Mouse (Mus musculus) natural killer cell, adult 2 months (primary cell): Measurements from ENCODE around the gene Cipc.

ENCODE experiments used
- DNase-seq, 2 experiments: peaks; one replicate each; pipeline ENCODE4 v3.0.0; 2022; ENCODE audit warnings: low spot score in 2 of 2

The Cipc gene

DNA sequence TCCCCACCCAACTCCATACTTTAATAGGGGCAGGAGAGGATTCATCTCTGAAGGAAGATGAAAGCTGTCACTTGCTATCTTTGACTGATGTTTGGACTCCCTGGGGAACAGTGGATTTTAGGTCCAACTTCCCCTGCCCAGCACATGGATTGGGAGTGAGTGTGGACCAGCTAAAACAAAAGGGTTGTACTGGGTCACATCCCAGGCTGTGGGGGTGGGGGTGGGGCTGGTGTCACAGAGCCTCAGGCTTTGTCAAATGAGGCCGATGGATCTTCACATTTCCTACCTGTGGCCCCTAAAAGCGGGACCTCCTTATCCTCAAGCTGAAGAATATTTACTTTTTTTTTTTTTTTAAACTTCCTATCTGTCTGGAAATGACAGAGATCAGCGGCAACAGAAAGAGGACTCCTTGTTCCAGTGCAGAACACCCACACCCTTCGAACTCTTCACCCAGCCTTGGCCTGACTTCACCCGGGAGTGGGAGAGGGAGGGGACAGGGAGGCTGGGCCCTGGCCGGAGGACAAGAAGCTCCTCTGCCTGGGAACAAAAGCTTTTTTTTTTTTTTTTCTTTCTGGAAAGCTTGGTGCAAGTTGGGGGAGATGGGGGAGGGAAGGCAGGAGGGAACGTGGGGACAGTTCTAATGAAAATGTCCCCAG, 14.8 kb upstream of the Cipc start:
- DNase-seq: no peak

DNA sequence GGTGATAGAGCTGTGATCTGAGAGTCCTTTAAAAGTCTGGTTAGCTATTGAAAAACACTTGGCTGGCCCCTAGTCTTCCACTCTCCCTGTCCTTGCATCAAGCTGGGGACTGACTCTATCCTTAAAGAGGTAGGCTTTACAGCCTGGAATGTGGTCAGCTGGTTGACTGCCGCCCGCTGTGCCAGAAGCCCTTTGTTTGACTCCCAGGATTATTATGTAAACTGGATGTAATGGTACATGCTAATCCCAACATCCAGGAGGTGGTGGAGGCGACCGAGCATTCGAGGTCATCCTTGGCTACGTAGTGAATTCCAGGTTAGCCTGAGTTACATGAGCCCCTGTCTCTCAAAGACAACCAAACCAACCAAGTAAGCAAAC, 14.3 kb upstream of the Cipc start:
- DNase-seq: no peak

DNA sequence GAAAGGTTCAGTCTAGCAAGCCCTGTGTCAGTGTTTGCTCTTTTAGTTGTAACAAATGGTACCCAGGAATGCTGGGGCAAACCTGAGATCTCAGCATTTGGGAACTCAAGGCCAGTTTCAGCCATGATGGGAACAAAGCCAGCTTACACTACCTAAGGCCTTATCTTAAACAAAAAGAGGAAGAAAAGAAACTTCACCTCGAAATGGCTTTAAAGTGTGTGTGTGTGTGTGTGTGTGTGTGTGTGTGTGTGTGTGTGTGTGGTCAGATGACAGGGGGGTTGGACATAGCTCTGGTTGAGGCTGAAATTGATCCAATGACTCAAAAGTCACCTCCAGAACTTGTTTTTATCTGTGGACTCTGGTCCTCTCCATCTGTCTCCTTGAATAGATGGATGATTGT, 12.1 kb upstream of the Cipc start:
- no peak for DNase-seq

DNA sequence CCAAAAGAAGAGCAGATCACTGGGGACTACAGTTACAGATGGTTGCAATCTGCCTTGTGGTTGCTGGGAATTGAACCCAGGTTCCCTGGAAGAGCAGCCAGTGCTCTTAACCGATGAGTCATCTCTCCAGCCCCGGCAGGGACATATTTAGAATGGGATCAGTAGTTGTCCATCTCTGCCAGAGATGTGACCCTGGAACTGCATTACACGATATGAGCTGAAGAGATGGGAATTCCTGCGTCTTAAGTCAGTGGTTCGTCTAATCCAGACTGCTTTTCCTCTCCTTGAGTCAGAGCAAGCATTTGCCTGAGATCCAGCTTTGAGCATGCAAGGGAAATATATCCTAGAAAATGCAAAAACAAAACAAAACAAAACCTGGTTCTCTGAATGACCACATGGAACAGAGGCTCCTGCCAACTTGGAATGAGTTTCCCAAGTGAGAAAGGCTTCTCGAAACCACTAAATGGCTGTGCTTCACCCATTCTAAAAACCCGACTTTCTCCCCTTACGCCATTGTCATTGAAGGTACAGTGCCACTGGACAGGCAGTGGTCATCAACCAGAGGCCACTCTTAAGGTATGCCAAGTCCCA, 11.1 kb upstream of the Cipc start:
- no peak for DNase-seq

DNA sequence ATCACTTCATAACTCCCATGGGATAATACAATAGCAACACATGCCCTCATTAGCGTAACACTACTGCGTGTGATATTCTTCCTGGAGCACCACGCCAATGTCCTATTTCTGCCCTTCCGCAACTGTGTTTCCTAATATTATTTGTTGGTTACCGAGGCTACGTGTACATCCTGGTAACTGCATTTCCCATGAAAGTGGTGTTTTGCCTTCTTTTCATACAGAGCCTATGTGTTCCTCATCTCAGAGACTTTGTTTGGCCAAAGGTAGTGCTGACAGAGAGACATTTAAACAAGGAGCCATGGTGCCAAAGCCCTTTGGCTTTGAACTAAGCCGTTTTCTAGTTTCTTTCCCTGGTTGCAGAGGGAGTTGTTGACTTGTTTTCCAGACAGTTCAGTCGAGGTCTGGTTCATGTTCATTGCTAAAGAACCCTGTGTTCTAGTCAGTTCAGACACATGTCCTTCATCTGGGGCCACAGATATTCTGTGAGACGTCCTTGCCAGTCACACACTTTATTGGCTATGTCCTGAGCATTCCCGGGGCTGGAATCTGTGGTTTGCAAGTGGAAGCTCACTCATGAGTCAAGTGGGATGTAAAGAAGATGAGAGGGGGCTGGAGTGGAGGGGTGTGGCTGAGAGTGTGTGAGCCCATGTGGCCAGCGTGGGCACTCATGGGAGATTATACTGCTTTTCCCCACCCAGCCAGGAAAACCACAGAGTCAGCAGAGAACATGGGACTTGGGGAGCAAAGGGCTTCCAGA, 10.1 kb upstream of the Cipc start:
- no peak for DNase-seq

DNA sequence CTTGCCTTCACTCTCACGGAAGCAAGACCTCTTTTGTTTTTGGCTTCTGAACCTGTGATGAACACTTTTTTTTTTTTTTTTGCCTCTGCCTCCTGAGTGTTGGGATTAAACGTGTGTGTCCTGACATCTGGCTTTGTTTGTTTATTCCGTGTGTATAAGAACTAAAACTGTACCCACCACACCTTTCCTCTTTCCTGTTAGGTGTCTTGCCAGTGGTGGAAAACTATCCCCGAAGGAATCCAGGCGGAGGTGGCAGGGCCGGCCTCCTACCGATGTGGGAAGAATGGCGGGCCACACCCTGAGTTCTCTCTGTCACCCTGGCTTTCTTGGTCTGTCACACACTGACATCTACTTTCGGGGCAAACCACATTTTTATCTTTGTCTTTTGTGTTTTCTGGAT, 8.3 kb upstream of the Cipc start:
- no peak for DNase-seq

DNA sequence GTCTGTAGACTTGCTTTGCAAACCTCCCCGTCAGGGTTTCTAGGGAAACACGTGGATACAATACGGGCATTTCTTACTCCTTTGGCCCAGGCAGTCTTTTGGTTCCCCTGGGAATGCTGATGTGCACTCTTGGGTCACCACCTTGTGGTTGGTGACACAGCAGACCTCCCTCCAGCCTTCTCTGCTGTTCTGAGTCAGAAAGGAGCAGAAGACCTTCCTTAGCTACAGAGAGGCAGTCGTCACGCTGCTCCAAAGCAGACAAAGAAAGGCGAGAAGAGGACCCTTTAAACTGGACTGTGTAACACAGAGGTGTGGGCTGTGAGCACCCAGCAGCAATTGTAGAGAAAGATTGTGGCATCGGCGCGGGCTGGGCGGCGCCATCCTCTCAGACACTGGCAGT, 5.7 kb upstream of the Cipc start:
- DNase-seq: no peak

DNA sequence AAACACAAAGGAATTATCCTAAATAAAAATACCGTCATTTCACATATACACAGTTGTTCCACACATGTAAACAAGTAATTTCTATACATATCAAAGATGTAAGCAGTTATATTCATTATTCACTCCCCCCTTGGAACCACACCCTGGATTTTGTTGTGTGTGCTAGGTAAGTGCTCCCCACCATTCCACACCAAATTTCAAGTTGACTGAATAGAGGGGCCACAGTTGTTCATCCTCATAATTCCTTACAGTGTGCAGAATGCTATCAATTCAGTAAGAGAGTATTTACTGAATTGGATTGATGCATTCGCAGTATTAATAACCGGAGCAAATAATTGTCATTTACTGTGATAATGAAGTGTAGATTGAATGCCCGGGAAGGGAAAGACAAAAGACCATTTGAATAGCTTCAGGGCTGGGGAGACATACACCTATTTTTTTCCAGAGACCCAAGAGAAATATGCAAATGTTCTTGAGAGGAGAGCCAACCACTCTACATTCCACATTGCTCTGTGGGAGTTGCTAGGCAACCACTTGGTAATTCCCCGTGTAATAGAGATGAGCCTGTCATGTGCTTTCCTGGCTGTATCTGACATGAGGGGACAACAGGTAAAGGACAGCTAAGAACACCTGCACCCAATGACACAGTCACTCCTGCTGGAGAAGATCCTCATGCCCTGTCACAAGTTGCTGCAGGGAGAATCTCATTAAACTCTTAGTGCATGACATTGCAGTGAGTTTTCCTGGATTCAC, 4.9 kb upstream of the Cipc start:
- peak in 1 of 2 experiments; percentile 29 for DNase-seq

DNA sequence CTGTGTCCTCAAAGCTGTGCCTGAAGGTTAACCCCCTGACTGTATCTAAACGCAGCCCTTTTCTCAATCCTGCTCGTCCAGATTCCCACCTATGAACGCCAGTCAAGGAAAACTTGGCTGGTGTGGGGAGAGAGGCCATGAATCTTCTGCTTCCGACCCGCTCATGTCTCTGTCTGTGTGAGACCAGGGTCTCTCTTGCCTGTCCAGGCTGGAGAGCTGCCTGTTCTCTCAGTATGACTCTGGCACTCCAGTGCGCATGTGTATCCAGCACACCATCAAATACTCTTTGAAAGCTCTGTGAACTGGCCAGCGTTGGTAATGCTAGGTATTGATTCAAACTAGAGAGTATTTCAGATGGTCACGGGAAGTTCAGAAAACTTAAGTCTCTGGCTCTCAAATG, 3.4 kb upstream of the Cipc start:
- no peak for DNase-seq

DNA sequence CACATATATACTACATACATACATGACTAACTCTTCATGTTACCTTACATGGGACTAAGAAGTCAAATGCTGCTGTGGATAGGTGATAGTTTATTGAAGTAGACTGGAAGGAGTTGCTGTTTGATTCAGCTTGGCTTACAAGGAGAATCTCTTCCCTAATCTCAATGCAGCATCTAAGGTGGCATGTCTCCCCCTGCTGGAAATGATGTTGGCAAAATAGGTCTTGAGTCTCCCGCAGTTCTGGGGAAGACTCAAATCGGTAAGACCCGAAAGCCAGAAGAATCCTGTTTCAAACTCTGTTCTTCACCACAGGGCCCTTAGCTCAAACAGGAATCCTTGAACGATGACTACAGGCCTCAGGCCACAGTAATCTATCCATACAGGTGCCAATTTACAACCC, 1.7 kb upstream of the Cipc start:
- peak; percentile 36 to 65 for DNase-seq

DNA sequence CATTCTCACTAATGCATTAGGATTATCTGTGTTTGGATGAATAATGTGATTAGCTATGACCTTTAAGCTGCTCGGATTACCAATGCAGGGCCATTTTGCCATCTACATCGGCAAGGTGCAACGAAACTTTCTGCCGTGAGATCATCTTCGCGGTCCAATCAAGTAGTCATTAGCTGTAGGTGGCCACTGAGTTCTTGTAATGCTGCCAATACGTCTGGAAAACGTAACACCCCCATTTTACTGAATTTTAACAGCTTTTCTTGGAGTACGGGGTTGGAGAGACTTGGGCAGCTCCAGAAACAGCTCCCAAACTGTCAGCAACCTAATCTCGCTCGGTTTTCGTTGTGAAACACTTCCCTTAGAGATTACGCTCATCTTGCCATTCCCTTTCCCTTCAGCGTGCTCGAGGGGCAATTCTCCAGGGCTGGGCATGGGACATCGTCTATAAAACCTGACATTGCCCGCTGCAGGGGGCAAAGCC, 502 bp upstream of the Cipc start:
- DNase-seq: peak in 1 of 2 experiments; percentile 13

DNA sequence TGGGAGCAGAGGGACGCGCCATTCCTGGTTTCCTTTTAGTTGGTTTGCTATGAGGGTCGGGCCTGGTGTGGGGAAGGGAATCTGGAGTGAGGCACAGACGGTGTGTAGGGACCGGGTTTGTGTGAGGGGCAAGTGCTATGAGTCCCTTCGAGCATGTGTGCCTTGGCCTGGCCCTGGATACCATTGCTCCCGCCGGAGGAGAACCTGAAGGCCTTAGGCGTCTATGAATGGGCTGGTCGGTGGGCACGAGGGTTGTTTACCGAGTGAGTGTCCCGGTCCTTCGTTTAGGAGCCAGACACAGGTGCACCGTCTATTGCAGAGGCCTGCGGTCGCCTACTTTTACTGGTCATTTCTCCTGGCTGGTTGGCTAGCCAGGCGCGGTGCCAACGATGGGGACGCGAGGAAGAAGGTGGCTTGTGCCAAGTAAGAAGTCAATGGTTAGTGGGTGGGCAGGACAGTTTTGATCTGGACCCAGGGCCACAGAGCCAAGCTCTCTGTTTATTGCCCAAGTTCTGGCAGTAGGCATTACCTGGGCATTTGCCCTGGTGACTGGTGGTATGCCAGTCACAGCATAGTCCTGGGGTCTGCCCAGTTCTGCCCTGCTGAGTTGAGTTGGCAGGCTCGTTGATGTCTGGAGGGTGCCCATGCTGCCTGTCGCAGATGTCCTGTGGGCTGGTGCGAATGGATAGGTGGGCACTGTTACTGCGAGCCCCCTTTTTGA, 998 bp downstream of the Cipc start:
- DNase-seq: peak; percentile 25 to 37

DNA sequence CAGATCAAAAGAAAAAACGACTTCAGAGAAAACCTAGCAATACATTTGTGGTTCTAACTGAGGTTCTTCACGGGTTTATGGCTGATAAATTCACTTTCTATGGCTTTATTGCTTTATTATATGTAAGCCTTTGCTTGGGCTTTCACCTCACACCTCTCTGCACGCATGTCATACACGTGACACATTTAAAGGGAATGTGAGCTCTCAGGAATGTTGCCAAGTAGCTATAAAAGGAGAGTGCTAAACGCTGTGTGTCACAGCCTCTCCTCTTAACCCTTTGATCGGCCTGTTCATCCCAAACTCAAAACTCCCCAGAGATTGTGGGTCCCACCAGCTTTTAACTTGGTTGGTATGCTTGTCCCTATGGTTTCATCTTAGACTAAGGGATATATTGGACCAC, 1.8 kb downstream of the Cipc start:
- no peak for DNase-seq

DNA sequence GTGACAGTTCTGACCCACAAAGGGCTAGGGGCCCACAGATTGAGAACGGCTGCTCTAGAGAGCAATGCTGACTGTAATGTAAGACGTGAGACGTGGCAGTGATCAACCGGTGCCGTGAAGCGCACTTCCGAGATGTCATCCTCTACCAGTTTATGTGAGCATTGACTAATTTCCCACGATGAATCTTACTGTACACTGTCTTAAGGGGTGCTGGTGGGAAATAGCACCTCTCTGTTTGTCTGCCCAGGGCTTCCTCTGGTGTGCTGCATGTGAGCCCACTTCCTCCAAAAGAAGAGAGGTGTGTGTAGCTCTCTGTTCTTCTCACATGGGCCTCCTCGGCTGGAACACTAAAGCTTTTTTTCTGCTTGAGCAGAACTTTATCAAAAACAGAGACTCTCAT, 2.7 kb downstream of the Cipc start:
- DNase-seq: peak; percentile 87

DNA sequence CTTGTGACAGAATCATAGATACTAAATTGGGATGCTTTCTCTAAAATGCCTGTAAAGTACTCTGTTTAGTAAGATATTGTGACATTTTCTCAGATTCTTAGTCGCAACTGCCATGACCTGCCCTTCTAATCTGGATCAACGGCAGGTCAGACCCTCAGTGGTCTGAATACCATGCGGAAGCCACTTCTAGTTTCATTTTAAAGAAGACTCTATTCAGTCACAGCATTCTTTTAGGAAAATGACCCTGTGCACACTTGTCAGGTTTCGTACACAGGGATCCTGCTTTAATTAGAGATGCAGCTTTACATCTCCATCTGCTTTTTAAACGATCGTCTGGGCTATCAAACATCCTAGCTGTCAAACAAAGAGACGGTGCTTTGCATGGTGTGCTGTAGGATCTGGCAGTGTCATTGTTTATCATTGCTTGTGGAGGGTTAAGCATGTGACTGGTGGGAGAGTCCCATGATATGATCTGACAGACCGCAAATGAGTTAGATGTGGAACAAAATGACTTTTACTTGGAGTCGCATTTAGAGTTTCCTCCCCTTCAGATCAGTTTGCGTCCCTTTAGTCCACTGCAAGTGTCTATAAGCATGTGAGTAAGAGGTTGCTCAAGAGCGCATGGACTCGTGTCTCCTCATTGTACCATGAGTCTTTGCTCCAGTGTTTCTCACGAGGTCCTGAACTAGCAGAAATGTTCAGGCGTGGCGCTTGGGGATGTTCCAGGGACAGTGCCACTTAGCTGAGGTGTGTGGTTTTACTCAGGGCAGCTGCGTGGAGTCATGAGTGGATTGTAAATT, 3.5 kb downstream of the Cipc start:
- DNase-seq: peak; percentile 76 to 79

DNA sequence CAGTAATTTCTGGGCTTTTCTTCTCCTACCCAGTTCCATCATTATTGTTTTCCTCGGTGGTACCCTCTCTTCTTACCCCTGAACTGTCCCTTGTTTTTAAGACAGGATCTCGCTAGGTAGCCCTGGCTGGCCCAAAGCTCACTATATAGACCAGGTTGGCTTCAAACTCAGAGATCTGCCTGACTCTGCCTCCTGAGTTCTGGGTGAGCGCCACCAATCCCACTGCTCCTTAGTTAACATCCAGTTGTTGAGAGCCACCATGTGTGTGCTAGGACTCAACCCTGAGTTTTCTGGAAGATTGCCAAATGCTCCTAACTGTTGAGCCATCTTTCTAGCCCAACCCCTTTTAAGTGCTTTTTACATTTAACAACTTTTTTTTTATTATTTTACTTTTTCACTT, 4.1 kb downstream of the Cipc start:
- no peak for DNase-seq

DNA sequence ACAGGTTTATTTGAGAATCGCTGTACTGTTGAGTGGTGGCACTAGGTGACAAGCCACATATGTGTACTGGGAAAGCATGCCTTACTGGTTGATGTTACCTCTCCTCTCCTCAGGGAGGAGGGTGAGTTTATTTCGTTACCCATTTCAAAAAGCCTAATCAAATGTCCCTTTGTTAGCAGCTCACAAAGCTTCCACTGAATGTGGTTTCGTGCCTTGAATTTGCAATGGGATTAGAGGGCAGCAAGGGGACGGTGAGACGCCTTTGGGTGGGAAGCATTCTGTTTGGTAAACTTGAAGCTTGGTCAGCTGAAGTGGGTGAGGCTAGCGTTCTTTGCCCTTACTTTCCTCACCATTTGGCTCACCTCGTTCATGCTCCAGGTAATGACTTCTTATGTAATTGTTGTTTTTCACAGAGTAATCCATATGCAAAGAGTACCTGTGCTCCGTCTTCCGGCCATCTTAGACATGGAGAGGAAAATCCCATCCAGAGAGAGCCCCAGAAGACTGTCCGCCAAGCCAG, 5.5 kb downstream of the Cipc start:
- no peak for DNase-seq

DNA sequence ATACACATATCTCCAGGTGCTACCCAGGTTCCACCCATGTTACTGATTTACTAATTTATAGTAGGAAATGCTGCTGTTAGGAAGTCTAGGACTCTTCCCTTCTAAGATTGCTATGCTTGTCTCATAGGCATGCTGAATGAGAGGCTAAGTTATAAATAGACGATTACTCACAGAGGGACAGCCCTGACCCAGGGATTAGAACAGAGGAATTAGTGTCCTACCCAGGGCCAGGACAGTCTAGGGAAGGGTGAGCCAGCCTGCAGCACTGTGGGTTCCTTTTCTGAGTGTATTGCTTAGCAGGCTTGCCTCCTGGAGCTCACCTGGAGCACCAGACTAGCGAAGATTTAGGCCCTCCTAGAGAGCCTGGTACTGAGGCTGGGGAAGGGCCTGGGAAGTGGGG, 9.1 kb downstream of the Cipc start:
- no peak for DNase-seq

DNA sequence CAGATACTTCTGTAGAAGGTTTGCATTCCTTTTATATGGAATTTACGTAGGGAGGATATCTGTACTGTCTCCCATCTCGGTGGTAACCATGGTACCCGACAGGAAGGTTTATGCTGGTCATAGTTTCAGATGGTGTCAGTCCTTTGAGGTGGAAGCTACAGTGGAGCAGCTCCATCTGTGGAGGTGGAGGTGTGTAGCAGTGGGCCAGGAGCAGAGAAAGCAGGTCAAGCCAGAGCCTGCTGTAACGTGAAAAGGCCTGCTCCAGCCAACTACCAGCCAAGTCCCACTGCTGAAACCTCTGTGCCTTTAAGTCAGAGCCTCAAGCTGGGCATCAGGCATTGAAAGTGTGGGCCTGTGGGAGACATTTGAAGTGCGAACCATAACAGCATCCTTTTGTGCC, 11.7 kb downstream of the Cipc start:
- DNase-seq: no peak

DNA sequence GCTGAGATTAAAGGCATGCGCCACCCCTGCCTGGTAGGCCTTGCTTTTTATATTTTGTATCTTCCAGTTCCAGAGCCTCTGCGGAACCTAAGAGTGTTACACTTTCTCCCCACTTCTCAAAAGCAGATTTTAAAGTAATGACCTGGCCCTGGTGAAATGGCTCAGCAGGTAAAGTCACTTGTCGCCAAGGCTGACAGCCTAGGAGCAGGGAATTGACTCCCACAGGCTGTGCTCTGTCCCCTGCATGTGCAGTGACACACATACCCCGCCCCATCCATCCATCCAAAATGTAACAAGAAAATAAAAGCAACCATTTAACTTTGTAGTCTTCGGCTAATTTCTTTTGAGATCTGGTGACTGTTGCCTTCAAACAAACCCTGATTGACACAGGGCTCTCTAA, 12.8 kb downstream of the Cipc start:
- no peak for DNase-seq

DNA sequence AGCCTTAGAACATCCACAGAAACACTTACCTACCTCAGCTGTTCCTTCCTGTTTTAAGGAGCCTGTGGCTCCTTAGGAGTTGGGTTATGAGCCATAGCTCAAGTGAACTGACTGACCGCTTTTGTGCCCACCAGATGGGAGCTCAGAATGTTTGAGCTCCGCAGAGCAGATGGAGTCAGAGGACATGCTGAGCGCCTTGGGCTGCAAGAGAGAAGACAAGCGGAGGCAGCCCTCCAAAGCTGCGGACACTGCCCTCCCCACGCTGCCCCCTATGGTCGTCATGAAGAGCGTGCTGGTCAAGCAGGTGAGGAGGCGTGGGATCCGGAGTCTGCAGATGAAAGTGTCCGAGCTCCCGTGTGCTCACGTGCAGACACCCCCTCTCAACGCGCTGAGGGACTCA, 13.3 kb downstream of the Cipc start:
- DNase-seq: no peak
